Mouse (Mus musculus) macrophage (primary cell): ENCODE data around the gene Ripk4. TPM values are rescaled to one million over a fixed set of nuclear protein-coding genes. Genes with fewer than 3 reads are reported as not detected.

ENCODE experiments used
- H3K27ac ChIP-seq: fragments of 350-480 bp; formaldehyde crosslinking; 2 replicates; pipeline ENCODE4 v1.9.0; 2021
- H3K36me3 ChIP-seq: fragments of 350-480 bp; formaldehyde crosslinking; 2 replicates; pipeline ENCODE4 v1.9.0; 2021; ENCODE audit errors: inconsistent target
- H3K4me3 ChIP-seq: fragments of 350-480 bp; formaldehyde crosslinking; 2 replicates; pipeline ENCODE4 v1.9.0; 2021; ENCODE audit errors: inconsistent target
- H3K79me2 ChIP-seq: fragments of 350-480 bp; formaldehyde crosslinking; 2 replicates; pipeline ENCODE4 v1.9.0; 2021; ENCODE audit errors: inconsistent target
- WGBS: methylation state at CpG from one replicate; pipeline ENCODE4 v1.1.7; 2026; ENCODE audit warnings: inconsistent platforms; ENCODE audit not compliant: missing documents; 5-methylcytosine and 5-hydroxymethylcytosine counted together
- polyA plus RNA-seq: library from polyadenylated mRNA; stranded (reverse); fragments of 250-400 nt; gene quantifications from 3 replicates; pipeline ENCODE4 v1.2.4, GENCODE M21; 2018; ENCODE audit warnings: inconsistent platforms

Ripk4 gene
- polyA plus RNA-seq, 1 experiment from 2014 or later: not detected

DNA sequence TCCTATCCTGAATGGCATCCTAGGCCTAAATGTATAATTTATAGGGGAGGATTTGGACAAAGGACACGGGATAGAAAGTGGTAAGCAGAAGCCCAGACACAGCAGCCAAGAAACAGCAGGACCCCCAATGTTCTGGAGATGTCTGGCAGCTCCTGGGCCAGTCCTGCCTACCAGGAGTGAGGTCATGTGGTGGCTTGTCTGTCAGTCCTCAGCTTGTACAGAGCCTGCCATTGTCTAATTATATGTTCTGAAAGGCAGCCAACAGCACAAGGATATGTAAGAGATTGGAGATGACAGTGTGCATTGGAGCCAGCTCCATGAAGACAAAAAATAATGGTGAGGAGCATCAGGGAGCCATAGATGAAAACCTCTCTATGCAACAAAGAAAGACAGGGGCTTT lies 61.7 kb downstream of the Ripk4 start:
- Histone ChIP-seq H3K36me3 (no peaks in the 10 kb centered on the region), H3K27ac (no peak overlapping the region), H3K79me2 (no peaks in the 10 kb centered on the region), H3K4me3 (no peak overlapping the region)
- 95% methylated on average over 1 of the region's 1 CpGs for WGBS

DNA sequence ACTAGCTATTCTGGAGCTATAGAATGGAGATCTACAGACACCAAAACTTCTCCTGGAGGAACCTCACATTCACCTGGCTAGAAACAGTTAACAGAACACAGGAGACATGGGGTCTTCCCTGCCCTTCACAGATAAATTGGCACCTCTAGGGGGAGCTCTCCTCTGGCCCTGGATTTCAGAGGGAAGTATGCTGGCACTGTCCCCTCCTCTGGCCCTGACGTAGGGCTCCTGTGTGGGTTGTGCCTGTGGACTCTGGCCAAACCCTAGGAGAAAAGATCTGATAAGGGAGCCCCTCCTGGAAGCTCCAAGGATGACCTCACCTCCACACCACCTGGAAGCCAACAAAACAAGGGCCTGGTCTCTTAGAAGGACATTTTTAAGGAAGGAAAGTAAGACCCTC lies 65.8 kb downstream of the Ripk4 start:
- Histone ChIP-seq H3K4me3 (no peak overlapping the region), H3K36me3 (no peaks in the 10 kb centered on the region), H3K79me2 (no peaks in the 10 kb centered on the region), H3K27ac (no peak overlapping the region)
- 0% methylated on average over 1 of the region's 1 CpGs for WGBS

DNA sequence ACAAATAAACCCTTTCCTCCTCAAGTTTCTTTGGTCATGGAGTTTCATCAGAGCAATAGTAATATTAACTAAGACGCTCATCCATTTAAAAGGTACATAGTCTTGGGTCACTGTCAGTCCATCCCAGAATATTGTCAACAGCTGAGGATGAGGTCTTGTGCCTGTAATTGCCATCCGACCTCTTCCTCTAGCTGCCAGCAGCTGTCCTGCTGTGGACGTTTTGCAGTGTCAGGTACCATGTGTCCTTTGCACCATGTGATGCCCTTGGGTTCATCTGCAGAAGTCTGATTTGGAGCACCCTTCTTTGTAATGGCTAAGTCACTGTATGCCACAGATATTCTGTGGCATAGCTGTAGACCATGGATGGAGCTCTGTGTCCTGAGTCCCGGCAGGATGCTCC lies 67.9 kb downstream of the Ripk4 start:
- WGBS: 81% methylated on average over 4 of the region's 4 CpGs
- H3K36me3 ChIP-seq: no peaks in the 10 kb centered on the region
- no peaks in the 10 kb centered on the region for H3K79me2 ChIP-seq

More for the DNA sequence above, 67.9 kb downstream of the Ripk4 start:
- H3K4me3 ChIP-seq: no peak overlapping the region
- no peak overlapping the region for H3K27ac ChIP-seq

Other genes with a start within 250 kb of the Ripk4 start
- not detected in 3 replicates for gene Fam3b, start 249.0 kb downstream of the Ripk4 start, polyA plus RNA-seq
- not detected in 3 replicates for gene Tmprss2, start 152.6 kb downstream of the Ripk4 start, polyA plus RNA-seq
- 2.1 to 4.8 TPM (median 3.2 TPM) in 3 replicates for gene Prdm15, start 88.1 kb upstream of the Ripk4 start, polyA plus RNA-seq
- 8.6 to 22.8 TPM (median 15.3 TPM) in 3 replicates for gene C2cd2, start 198.8 kb upstream of the Ripk4 start, polyA plus RNA-seq
- 18.7 to 27.0 TPM (median 20.6 TPM) in 3 replicates for gene Zbtb21, start 198.8 kb upstream of the Ripk4 start, polyA plus RNA-seq
- 30.1 to 43.1 TPM (median 36.6 TPM) in 3 replicates for gene B230307C23Rik, start 233.5 kb upstream of the Ripk4 start, polyA plus RNA-seq